Mouse (Mus musculus) cerebellum, postnatal 25 days (tissue): Measurements from ENCODE around the gene Mllt10.
A peak's percentile ranks its signal among the peaks of the same experiment; 100 is the strongest.

ENCODE experiments used
- DNase-seq, 2 experiments: peaks; one replicate each; pipeline ENCODE4 v3.0.0; 2021; ENCODE audit warnings: mixed read lengths in 2 of 2

Mllt10 gene

DNA sequence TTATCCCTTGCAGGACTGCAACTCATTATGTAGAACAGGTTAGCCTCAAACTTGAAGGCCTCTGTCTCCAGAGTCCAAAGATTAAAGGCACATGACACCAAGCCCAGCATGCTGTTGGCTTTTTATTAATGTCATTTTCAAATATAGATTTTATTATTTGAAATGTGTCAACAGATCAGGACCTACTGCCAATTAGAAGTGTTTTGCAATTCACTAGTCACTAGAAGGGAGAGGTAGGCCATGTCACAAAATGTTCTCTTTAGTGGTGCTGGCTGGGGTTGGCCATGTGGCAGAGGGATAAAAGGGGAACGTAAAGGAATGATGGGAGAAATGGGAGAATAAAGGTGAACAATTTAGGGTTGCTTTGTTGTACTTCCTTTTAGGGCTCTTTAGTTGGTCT lies 38.8 kb downstream of the Mllt10 start:
- DNase-seq, result no peak

GRCm38 (mm10) chr2:18094319-18094718 lies 39.3 kb downstream of the Mllt10 start:
- no peak for DNase-seq

DNA sequence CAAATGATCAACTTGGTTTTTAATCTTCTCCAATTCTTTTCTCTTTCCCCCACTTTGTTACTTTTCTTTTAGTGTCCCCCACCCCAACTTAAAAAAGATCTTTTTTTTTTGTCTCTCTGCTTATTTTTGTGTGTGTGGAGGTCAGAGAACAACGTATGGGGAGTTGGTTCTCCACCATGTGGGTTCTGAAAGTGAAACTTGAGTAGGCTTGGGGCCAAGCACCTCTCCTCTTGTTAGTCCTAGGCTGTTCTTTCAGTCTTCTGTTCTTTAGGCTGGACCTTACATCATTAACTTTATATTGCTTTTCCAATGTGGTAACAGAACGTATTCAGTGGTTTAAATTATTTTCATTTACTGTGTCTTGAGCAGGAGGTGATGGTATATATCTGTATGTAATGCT lies 40.8 kb downstream of the Mllt10 start:
- DNase-seq, result no peak

DNA sequence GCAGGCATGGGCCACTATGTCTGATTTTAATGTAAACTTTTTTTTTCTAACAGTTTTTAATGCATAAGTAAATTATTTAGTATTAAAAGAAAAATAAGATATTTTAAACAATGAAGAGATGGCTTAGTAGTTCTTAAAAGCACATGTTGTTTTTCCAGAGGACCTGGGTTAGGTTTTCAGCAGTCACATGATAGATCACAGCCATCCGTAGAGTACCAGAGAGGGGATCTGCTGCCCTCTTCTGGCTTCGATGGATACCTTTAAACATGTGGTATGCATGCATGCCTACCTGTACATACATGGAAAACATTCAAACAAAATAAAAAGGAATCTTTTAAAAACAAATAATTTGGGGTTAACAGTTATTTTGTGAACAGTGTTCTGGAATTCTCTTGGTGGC lies 45.9 kb downstream of the Mllt10 start:
- peak in 1 of 2 experiments; percentile 17 for DNase-seq

DNA sequence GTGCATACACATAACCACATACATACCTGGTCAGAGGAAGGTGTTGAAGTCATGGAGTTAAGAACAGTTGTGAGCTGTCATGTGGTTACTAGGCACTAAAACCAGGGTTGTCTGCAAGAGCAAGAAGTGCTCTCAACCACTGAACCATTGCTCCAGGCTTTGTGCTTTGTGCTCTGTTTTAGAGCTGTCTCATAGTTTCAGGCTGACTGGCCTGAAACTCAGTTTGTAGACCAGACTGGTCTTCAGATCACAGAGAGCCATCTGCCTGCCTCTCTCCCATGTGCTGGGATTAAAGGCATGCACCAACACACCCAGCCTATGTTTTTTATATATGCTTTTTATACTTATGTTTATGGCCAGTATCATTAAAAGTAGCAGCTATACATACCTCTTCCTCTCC lies 52.5 kb downstream of the Mllt10 start:
- DNase-seq, result no peak

DNA sequence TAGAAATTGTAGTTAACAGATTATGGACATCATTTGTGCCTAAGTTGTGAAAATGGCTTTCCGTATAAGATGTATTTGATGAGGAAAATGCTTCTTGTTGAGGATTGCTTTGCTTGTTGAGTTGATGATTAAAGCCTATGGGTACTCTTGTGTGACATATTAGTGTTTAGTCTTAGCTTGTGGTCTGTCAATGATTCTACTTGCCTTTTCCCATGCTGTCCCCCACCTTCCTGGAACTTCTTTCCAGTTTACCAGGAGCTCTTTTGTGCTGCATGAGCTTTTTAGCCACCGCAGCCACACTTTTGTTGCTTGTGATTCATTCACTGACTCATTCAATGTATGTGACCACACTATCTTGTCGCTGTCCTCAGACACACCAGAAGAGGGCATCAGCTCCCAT lies 53.2 kb downstream of the Mllt10 start:
- no peak for DNase-seq

DNA sequence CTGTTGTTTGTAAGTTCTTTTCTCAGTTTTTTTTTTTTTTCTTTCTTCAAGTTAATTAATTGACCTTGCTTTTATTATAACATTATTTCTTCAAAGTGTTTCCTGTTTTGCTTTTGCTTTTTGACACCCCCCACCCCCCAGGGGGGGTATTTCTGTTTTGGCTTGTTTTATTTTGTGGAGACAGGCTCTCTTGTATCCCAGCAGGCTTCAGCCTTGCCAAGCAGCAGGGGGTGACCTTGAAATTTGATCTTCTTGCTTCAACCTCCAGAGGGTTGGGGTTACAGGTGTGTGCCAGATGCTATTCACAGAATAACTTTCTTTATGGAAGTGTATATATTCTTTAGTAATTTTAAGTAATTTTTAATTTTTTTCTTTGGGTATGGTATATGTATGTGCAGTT lies 56.4 kb downstream of the Mllt10 start:
- DNase-seq, result no peak

GRCm38 (mm10) chr2:18116432-18116831 lies 61.4 kb downstream of the Mllt10 start:
- DNase-seq, result no peak

- DNase-seq, result no peak
Observed at GRCm38 (mm10) chr2:18138131-18138530, 83.1 kb downstream of the Mllt10 start.

DNA sequence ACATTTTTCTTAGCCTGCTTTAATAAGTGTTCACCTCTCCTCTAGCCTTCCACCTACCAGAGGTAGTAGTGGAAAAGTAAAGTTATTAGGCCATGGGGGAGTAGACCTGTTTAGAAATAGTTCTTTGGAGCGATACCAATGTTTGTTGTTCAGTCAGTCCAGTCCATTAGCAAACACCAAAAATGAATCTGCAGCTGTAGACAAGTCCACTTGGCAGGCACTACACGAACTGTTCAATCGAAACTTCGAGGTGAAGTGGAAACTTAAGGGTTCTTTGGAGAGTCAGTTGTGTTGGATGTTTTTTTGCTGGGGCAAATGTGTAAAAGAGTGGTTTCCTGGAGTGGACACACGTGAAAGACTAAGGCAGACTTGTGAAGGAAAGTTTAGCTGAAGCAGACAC lies 84.6 kb downstream of the Mllt10 start:
- DNase-seq, result no peak

DNA sequence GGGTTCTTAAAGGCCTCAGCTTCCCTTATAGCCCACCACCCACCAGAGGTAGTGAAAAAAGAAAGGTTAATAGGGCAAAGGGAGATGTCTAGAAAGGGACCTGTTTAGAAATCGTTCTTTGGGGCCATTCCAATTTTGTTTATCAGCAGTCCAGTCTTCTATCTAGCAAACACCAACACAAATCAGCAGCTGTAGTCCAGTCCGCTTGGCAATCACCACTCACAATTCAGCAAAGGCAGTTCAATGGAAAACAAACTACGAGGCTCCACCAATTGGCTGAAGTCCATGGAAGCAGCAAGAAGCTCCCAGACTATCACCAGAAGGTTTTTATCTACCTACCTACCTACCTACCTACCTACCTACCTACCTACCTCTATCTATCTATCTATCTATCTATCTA lies 101.1 kb downstream of the Mllt10 start:
- no peak for DNase-seq

- DNase-seq, result no peak
Observed at GRCm38 (mm10) chr2:18159426-18159825, 104.4 kb downstream of the Mllt10 start.

GRCm38 (mm10) chr2:18160992-18161391 lies 106.0 kb downstream of the Mllt10 start:
- no peak for DNase-seq

DNA sequence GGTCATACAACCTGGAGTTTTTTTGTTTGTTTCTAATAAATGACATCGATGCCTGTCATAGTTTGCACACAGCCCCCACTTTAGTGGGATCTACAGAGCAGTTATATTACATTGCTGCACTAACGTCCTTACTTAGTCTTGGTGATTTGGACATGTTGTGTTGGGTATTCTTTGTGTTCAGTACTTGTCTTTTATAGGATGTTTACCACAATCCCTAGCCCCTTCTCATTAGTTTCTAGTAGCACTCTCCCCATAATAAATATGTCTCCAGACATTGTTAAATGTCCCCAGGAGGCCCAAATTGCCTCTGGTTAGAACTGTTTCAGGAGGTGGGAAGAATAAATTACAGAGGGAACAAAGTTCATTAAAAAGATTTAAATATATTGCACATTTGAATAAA lies 110.5 kb downstream of the Mllt10 start:
- DNase-seq, result no peak

DNA sequence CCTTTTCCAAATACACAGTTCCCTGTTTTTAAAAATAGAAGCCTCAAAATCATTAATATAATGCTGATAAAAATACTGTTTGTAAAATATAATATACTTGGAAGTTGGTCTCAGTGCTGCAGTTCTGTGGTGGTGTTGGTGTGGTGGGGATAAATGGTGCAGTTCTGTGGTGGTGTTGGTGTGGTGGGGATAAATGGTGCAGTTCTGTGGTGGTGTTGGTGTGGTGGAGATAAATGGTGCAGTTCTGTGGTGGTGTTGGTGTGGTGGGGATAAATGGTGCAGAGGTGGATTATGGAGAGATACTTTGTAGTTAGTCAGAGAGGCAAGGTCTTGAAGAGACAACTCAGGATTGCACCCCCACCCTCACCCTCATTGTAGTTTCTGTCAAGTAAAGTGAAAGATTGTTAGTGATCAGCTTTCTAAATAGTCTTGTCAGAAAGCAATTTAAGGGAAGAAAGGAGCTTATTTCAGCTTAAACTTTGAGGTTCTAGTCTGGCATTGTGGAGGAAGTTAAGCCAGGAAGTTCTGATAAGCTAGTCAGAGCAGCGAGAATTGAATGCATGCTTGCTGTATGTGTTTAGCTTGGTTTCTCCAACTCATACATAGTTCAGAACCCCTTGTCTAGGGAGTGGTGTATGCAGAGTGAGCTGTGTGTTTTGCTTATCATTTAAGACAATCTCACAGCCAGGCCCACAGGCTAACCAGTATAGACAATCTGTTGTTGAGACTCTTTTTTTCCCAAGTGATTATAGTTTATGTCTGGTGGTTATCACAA lies 114.3 kb downstream of the Mllt10 start:
- DNase-seq, result no peak

DNA sequence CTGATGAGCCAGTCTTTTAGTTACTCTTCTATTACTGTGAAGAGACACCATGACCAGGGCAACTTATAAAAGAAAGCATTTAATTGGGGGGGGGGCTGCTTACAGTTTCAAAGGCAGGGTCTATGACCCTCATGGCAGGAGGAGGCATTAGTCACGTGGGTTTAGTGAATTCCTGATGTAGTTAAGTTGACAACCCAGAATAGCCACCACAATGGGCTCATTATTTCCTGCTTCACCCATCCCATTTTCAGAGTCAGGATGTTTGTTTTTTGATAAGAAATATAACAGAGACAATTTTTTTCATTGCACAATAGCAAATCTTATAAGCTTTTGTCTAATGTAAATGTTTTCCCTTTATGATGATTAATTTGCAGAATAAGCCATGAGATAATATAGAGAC lies 120.2 kb downstream of the Mllt10 start:
- no peak for DNase-seq

DNA sequence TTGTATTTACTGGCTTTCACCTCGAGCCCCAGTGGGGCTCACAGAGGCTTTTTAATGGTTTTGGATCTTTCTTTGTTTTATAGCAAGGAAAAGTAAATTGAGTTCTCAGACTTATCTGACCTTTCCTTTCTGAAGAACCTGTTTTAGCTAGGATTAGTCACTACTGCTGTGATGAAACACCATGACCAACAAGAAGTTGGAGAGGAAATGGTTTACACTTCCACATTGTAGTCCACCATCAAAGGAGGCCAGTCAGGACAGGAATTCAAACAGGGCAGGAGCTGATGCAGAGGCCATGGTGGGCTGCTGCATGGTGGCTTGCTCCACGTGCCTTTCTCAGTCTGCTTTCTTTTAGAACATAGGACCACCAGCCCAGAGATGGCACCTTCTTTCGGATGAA lies 121.2 kb downstream of the Mllt10 start:
- no peak for DNase-seq

GRCm38 (mm10) chr2:18180323-18180722 lies 125.3 kb downstream of the Mllt10 start:
- DNase-seq, result no peak

DNA sequence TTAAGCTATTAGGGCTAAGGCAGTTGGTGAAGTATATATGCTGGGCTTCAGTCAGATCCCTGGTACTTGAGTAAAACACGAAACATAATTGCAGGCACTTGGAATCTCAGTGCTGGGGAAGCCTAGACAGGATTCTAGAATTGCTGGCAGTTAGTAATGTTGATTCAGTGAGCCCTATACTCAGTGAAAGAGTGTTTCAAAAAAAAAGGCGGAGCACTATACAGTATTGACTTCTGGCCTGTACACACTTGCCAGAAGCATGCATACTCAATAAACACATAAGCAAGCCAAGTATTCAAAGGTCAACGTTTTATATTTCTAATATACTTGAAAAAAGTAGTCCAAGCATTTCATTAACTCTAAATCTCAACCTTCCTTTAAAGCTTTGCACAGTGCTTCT lies 126.6 kb downstream of the Mllt10 start:
- no peak for DNase-seq

DNA sequence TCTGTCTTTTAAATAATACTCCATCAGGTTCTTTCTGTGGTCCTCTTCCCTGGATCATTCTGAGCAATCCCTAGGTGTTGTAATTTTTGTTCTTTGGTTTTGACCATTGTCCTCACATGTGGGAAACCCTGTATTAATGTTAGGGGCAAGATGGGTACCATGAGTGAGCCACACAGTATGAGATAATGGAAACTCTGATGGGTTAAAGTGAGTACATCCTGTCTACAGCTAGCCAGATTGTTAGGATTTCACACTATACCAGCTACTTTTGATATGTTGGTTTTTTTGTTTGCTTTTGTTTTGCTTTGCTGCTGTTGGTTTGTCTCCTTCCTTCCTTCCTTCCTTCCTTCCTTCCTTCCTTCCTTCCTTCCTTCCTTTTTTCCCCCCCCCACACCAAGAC lies 128.0 kb downstream of the Mllt10 start:
- DNase-seq, result no peak

DNA sequence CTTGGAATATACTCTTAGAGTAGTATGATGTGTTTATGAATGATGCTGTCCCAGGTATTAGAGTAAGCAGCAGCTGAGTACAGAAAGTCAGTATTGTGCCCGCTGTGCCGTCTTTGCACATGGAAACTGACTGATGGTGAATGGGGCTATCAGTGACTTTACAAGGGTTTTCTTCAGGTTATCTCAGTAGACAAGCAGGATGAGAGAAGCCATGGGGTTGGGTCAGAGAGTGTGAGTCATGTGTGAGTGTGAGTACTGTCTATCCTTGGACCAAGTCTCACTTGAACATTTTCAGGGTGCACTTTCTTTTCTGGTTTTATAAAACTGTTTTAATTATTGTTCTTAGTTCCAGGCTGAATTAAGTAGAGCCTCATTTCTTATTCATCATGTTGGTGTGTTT lies 133.3 kb downstream of the Mllt10 start:
- DNase-seq, result no peak

- DNase-seq, result no peak
Observed at GRCm38 (mm10) chr2:18195285-18195684, 140.2 kb downstream of the Mllt10 start.

- peak in 1 of 2 experiments; percentile 34 for DNase-seq
Observed at GRCm38 (mm10) chr2:18195691-18196396, 140.8 kb downstream of the Mllt10 start.

DNA sequence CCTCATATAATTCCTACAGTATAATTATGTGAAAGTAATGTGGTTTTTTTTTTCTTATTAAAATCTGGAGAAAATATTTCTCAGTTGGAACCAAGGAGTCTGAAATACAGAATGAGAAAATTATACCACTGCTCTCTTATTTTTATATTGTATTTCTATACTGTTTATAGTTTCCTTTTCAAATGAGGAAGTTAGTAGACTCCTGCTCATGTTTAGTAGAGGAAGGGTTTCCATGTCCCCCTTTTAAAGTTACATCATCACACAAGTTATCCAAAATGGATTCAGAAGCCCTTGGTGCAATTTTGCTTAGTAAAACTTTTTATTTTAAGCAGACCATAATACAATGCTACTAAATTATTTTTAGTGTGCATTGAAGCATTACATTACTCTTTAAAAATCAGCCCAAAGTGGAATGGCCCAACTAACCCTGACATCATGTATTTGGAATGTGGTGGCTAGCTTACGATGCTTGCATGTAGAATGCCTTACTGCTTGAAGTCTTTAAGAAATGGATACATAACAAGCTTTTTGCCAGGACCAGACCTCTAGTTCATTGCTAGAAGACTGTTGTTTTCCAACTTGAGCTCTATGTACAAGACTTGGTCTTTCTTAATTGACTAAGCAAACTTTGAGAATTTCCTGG lies 146.9 kb downstream of the Mllt10 start:
- no peak for DNase-seq
